9 mouse cellular contexts compared by ENCODE assay signal in genomic region chr12:36208456-36208855, GRCm38 (mm10). TPM values are rescaled to one million over a fixed set of nuclear protein-coding genes. Genes with fewer than 3 reads are reported as not detected.
DNase-seq lines count a peak whose midpoint lies in the region; ATAC-seq and TF ChIP-seq lines count a peak whose summit lies in the region.
"Had no signal": no experiment of that assay in that cellular context is flagged by ENCODE, and none has a peak within 500 bp of the region (broad histone marks: within the 10 kb centered on the region; RNA-seq: fewer than 3 reads in every experiment).

No protein-coding gene starts in this region.

- H3K27me3 ChIP-seq in hindbrain, embryonic 14.5 days (ENCODE audit: control insufficient read depth, insufficient read depth, low read length) = no peaks in the 10 kb centered on the region
- H3K27me3 ChIP-seq in hindbrain, embryonic 11.5 days (ENCODE audit: control insufficient read depth, insufficient read depth, low read length) = no peaks in the 10 kb centered on the region
- H3K27me3 ChIP-seq in intestine, postnatal 0 days (replicated peaks; ENCODE audit: control insufficient read depth, insufficient read depth, low read length) = no peaks in the 10 kb centered on the region

- no peak for DNase-seq in hindbrain, embryonic 14.5 days (ENCODE audit: low spot score)
- no peak for DNase-seq in hindbrain, embryonic 11.5 days (ENCODE audit: low spot score)
- DNase-seq in retina, adult 2 months (ENCODE audit: low read depth, low spot score) = peak; percentile 13
- no peak for DNase-seq in adrenal gland, postnatal 10 days
- no peak for DNase-seq in B cell, adult 2 months
- DNase-seq in ovary, adult 18-20 months (ENCODE audit: low spot score) = no peak

- H3K4me1 ChIP-seq in hindbrain, embryonic 14.5 days (replicated peaks; ENCODE audit: control insufficient read depth, insufficient read depth, low read length) = peaks cover 10% of the 10 kb centered on the region; the same call in 1 of the 2 replicates
- H3K4me1 ChIP-seq in hindbrain, embryonic 11.5 days (replicated peaks; ENCODE audit: control insufficient read depth, insufficient read depth, low read length) = no peaks in the 10 kb centered on the region
- no peaks in the 10 kb centered on the region for H3K4me1 ChIP-seq in intestine, postnatal 0 days (replicated peaks; ENCODE audit: control insufficient read depth, insufficient read depth, low read length)

- peak overlapping the region; percentile 34; the same call in 1 of the 2 replicates for H3K4me2 ChIP-seq in hindbrain, embryonic 14.5 days (replicated peaks)
- no peak overlapping the region for H3K4me2 ChIP-seq in hindbrain, embryonic 11.5 days (replicated peaks; ENCODE audit: low read depth, low read length)
- H3K4me2 ChIP-seq in intestine, postnatal 0 days (replicated peaks; ENCODE audit: low read depth) = peak overlapping the region; percentile 40

- no peaks in the 10 kb centered on the region for H3K9me3 ChIP-seq in hindbrain, embryonic 14.5 days (ENCODE audit: control insufficient read depth, low read length)
- no peaks in the 10 kb centered on the region for H3K9me3 ChIP-seq in hindbrain, embryonic 11.5 days (ENCODE audit: control insufficient read depth, low read length)
- no peaks in the 10 kb centered on the region for H3K9me3 ChIP-seq in intestine, postnatal 0 days (ENCODE audit: control insufficient read depth)

- TF ChIP-seq CTCF in intestine, postnatal 0 days (IDR thresholded peaks at IDR 0.05; ENCODE audit: low read depth) = no peak

- no peak for ATAC-seq in hindbrain, embryonic 14.5 days (ENCODE audit: low FRiP score)
- no peak for ATAC-seq in hindbrain, embryonic 11.5 days (ENCODE audit: low FRiP score)
- peak; percentile 27 for ATAC-seq in activated CD4-positive, CD25-positive, alpha-beta regulatory T cell, adult 4 months
- no peak for ATAC-seq in intestine, postnatal 0 days

- H3K9ac ChIP-seq in hindbrain, embryonic 14.5 days = no peak overlapping the region
- no peak overlapping the region for H3K9ac ChIP-seq in hindbrain, embryonic 11.5 days (ENCODE audit: low read depth, low read length)
- H3K9ac ChIP-seq in intestine, postnatal 0 days (ENCODE audit: low read depth, low read length) = no peak overlapping the region

- H3K4me3 ChIP-seq in hindbrain, embryonic 14.5 days (replicated peaks; ENCODE audit: low read length) = no peak overlapping the region
- H3K4me3 ChIP-seq in hindbrain, embryonic 11.5 days (ENCODE audit: low read depth, low read length) = no peak overlapping the region
- no peak overlapping the region for H3K4me3 ChIP-seq in intestine, postnatal 0 days (ENCODE audit: low read depth, low read length)

- 0 out of 2 replicates have a peak overlapping the region, but pooled peaks have one; percentile 29 for H3K27ac ChIP-seq in hindbrain, embryonic 14.5 days
- H3K27ac ChIP-seq in hindbrain, embryonic 11.5 days (ENCODE audit: low read depth, low read length) = no peak overlapping the region
- no peak overlapping the region for H3K27ac ChIP-seq in intestine, postnatal 0 days (ENCODE audit: low read depth, low read length)

- 66% methylated on average over 19 of the region's 19 CpGs for WGBS in hindbrain, embryonic 14.5 days
- WGBS in hindbrain, embryonic 11.5 days = 82% methylated on average over 19 of the region's 19 CpGs
- WGBS in intestine, postnatal 0 days = 70% methylated on average over 19 of the region's 19 CpGs

- H3K36me3 ChIP-seq in hindbrain, embryonic 14.5 days (replicated peaks; ENCODE audit: control insufficient read depth, insufficient read depth) = no peaks in the 10 kb centered on the region
- H3K36me3 ChIP-seq in hindbrain, embryonic 11.5 days (ENCODE audit: control insufficient read depth, insufficient read depth, low read length) = no peaks in the 10 kb centered on the region
- no peaks in the 10 kb centered on the region for H3K36me3 ChIP-seq in intestine, postnatal 0 days (ENCODE audit: control insufficient read depth, insufficient read depth)

RNA-seq across cellular contexts. Expression of gene Lrrc72, which starts 44.7 kb away (rescaled TPM):
- polyA plus RNA-seq in hindbrain, embryonic 14.5 days (2014; fragmentation: Nextera tagmentation; extraction: Ambion mirVana) = not detected in 2 replicates
- polyA plus RNA-seq in hindbrain, embryonic 11.5 days (2014; fragmentation: Nextera tagmentation; extraction: Ambion mirVana) = not detected in 2 replicates
- not detected for polyA plus RNA-seq in activated CD4-positive, CD25-positive, alpha-beta regulatory T cell, adult 4 months (2017; shearing (Covaris generic))
- not detected in 2 replicates for polyA plus RNA-seq in intestine, postnatal 0 days (2015; fragmentation: Nextera tagmentation; extraction: Ambion mirVana)
- total RNA-seq in adrenal gland, postnatal 10 days (2021) = not detected
- total RNA-seq: neutrophil, adult 5-6 weeks had no signal

RNA-seq across cellular contexts. Expression of gene Bzw2, which starts 50.6 kb away (rescaled TPM):
- polyA plus RNA-seq in hindbrain, embryonic 14.5 days (2014; fragmentation: Nextera tagmentation; extraction: Ambion mirVana) = 400 and 402 TPM in 2 replicates
- polyA plus RNA-seq in hindbrain, embryonic 11.5 days (2014; fragmentation: Nextera tagmentation; extraction: Ambion mirVana) = 325 and 331 TPM in 2 replicates
- polyA plus RNA-seq in activated CD4-positive, CD25-positive, alpha-beta regulatory T cell, adult 4 months (2017; shearing (Covaris generic)) = 100 to 1,000 TPM; 170 to 178 TPM
- polyA plus RNA-seq in intestine, postnatal 0 days (2015; fragmentation: Nextera tagmentation; extraction: Ambion mirVana) = 71.9 and 75.3 TPM in 2 replicates
- 10 to 100 TPM; 40.2 to 67.5 TPM for total RNA-seq in adrenal gland, postnatal 10 days (2021)

RNA-seq across cellular contexts. Expression of gene Ankmy2, which starts 51.5 kb away (rescaled TPM):
- 78.7 and 88.0 TPM in 2 replicates for polyA plus RNA-seq in hindbrain, embryonic 14.5 days (2014; fragmentation: Nextera tagmentation; extraction: Ambion mirVana)
- 32.0 and 34.0 TPM in 2 replicates for polyA plus RNA-seq in hindbrain, embryonic 11.5 days (2014; fragmentation: Nextera tagmentation; extraction: Ambion mirVana)
- 10 to 100 TPM; 38.5 to 41.6 TPM for polyA plus RNA-seq in activated CD4-positive, CD25-positive, alpha-beta regulatory T cell, adult 4 months (2017; shearing (Covaris generic))
- polyA plus RNA-seq in intestine, postnatal 0 days (2015; fragmentation: Nextera tagmentation; extraction: Ambion mirVana) = 25.8 and 26.6 TPM in 2 replicates
- 10 to 100 TPM; 28.6 to 34.7 TPM for total RNA-seq in adrenal gland, postnatal 10 days (2021)
